Mouse (Mus musculus) gastrocnemius, postnatal 36 days (tissue): ENCODE results near the gene Prkn. TPM values are rescaled to one million over a fixed set of nuclear protein-coding genes. Genes with fewer than 3 reads are reported as not detected.
"Not testable (repeated sequence)": the region's sequence is repeated elsewhere in the genome, so short reads cannot be mapped to it uniquely, and the experiment has no call there.

Source experiments
- DNase-seq, 2 experiments: peaks; one replicate each; pipeline ENCODE4 v3.0.0; 2022
- intact Hi-C: fragments of 180-260 bp; cut with DNase I; formaldehyde crosslinking; loops from one replicate; pipeline ENCODE4 v1.15.1; 2025
- total RNA-seq, 2 experiments: library from RNA; stranded (reverse); gene quantifications; 2 replicates each; pipeline ENCODE4 v1.2.3; 2021

The Prkn gene
- total RNA-seq, 2 experiments from 2014 or later = 15.2 TPM

GRCm38 (mm10) chr17:11107916-11108315, 267.7 kb downstream of the Prkn start:
- DNase-seq = no peak
- intact Hi-C loops = no loop called here

- no peak for DNase-seq
- intact Hi-C loops = no loop called here
Observed at GRCm38 (mm10) chr17:11117508-11117907, 277.3 kb downstream of the Prkn start.

DNA sequence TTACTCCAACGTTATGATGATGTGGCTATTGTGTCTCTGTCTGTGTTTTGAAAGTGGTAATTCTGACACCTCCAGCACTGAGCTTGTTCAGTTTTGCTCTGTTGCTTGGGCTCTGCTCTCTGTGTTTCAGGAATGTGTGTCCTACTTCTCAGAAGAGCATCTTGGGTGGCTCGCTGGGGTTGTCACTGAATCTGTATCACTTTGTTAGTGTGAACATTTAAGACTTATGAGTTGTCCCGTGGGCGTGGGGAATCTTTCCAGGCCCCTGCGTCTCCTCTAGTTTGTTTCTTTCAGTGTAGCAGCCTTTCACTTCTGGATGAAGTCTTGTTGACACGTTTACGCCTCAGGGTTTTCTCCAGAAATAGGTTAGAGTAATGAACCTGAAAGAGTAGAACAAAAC, 283.9 kb downstream of the Prkn start:
- intact Hi-C loops = no loop called here

DNA sequence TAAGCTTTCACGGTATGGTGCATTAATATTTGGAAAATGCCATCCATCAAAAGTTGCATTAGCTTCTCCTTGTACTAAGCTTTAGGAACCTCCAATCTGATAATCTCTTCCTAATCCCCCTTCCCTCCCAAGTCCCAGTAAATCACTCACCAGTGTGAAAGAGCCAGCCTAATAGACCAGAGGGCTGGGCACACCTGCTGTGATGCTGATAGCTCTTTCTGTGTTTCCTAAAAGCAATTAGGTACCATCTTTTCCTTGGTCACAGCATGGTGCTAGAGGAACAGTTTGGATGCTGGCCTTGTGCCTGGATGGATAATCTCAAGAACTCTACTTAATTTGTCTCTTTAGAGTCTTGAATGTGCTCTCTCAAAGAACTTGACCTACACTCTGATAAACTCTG, 287.0 kb downstream of the Prkn start:
- no peak for DNase-seq
- intact Hi-C loops = no loop called here

More for the DNA sequence above, 283.9 kb downstream of the Prkn start:
- no peak for DNase-seq

DNA sequence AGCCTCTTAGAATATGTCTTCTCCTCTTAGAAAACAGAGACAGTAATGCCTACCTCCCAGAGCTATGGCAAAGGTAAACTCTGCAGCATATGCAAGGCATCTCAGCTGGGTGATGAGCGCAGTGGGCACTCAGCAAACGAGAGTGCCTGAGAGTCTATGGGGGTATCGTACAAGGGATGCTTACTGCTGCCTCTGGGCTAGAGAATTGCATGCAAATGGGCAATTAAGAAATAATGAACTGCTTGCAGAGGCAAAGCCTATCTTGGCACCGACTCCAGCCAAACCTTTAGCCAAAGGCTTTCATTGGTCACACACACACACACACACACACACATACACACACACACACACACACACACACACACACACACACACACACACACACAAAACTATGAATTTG, 290.7 kb downstream of the Prkn start:
- DNase-seq = no peak
- intact Hi-C loops = no loop called here

DNA sequence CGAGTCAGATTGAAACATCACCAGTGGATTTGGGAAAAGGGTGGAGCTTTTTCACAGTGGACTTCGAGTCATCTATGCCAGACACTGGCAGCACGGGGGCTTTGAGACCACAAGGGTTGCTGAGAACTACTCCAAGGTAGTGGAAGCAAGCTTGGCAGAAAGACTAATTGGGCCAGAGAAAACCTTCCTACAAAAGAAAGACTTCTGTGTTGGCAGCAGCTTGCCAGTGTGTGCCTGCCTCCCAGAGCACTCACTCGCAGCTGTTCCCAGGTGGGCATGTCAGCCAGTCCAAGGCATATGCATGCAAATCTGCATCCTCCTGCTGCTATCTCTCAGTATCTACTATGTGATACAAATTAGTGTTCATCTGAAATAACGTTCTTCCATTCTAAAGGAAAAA, 302.1 kb downstream of the Prkn start:
- intact Hi-C loops = no loop called here
- DNase-seq = no peak

- intact Hi-C loops = no loop called here
- DNase-seq = no peak
Observed at GRCm38 (mm10) chr17:11156119-11156518, 315.9 kb downstream of the Prkn start.

DNA sequence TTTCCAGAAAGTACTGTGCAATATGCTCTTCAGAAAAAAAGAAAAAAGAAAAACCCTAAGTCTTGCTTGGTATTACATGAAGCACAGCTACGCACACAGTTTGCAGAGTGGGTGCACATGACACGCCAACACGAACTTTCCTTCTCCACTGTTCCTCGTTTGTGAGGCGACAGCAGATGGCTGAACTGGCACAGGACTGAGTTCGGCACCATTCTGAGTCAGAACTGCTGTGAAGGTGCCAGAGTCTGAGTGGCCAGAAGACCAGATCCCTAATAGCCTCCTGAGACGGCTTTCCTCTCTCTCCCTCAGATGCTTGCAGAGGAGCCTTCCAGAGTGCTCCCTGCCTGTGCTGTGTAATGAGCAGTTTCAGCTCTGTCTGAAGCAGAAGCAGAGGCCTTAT, 317.4 kb downstream of the Prkn start:
- peak; percentile 9 to 17 for DNase-seq
- intact Hi-C loops = no loop called here

DNA sequence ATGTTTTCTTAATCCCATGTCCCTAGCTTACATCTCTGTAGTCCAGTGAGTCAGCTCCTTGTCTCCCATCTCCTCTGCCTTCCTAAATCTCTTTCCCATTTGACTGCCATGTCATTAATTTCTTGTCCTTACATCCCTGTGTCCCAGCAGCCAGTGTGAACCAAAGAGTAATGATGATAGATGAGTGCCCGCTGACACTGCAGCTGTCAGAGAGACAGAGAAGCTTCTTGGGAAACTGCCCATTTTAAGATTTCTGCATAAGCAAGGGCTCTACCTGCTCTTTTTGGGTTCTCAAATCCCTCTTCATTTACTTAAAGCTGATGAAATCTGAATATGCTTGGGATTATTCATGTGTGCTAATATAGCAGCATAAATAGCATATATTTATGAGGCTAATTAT, 321.3 kb downstream of the Prkn start:
- DNase-seq = no peak
- intact Hi-C loops = no loop called here

GRCm38 (mm10) chr17:11162770-11163169, 322.6 kb downstream of the Prkn start:
- no peak for DNase-seq
- intact Hi-C loops = no loop called here

GRCm38 (mm10) chr17:11187356-11187755, 347.2 kb downstream of the Prkn start:
- DNase-seq = no peak
- intact Hi-C loops = no loop called here

GRCm38 (mm10) chr17:11188494-11188893, 348.3 kb downstream of the Prkn start:
- DNase-seq = no peak
- intact Hi-C loops = no loop called here

DNA sequence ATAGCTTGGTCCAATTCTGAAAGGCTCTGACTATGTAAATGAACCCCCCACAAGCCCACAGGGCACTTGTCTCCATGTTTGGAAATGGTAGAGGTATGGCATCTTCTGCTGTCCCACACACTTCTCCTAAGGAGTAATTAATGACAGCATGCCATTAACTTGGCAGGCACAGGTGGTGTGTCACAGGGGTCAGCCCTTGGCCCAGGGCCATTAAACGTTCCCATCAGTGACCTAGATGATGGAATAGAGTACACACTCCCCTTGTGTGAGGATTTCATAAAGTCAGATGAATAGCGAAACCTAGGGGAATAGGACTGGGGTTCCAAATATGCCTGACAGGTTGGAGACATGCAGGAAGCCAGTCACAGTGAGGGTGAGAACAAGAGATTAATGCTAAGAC, 350.1 kb downstream of the Prkn start:
- intact Hi-C loops = no loop called here
- no peak for DNase-seq

DNA sequence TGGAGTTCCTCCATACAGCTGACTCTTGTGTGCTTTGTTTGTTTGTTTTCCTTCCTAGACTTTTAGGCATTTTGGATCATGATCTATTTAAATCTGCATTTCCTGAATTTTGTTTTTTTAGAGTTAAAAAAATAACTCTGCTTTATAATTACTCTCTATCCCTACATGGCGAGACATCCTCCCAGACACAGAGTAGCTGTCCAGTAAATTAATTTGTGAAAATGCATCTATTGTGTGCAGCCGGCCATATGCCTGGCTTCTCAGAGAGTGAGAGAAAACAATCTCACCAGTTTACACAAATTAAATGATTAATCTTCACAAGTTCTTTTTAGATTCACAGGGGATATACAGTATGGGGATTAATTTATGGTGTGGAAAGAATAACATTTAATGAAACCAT, 357.9 kb downstream of the Prkn start:
- no peak for DNase-seq
- intact Hi-C loops = no loop called here

DNA sequence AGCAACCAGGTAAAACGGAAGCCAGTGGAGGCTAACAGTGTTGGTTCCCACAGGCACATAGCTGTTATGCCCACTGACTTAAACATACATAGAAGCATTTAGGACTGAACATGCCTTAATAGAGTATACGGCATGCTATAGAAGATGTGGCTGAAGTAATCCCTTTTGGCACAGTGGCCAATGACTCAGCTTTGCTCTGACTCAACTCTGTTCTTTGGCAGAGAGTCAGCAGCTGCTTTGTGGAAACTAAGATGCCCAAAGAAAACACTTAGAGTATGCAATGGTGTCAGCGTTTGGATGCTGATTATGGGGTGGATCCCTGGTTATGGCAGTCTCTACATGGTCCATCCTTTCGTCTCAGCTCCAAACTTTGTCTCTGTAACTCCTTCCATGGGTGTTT, 368.9 kb downstream of the Prkn start:
- intact Hi-C loops, DNase-seq: not testable (repeated sequence)

GRCm38 (mm10) chr17:11211006-11211405, 370.8 kb downstream of the Prkn start:
- no peak for DNase-seq
- intact Hi-C loops = no loop called here

DNA sequence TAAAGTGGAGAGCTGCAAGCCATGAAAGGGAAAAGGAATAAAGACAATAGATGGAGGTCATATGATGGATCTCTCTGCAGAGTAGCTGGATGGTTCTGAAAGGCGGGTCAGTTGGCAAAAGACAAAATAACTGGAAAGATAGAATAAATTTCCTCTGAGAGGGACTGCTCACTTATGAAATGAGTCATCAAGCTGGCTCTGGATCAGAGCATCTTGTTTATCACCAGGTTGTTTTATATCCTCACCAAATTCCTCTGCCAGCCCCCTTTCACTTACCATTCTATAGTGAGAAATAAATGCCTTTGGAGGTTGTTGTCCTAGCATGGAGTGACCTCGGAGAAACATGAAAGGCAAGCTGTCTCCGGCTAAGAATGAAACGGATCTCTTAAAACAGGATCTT, 371.4 kb downstream of the Prkn start:
- no peak for DNase-seq
- intact Hi-C loops = no loop called here

- no peak for DNase-seq
- intact Hi-C loops = no loop called here
Observed at GRCm38 (mm10) chr17:11213689-11214088, 373.5 kb downstream of the Prkn start.

GRCm38 (mm10) chr17:11229011-11229410, 388.8 kb downstream of the Prkn start:
- no peak for DNase-seq
- intact Hi-C loops = no loop called here

DNA sequence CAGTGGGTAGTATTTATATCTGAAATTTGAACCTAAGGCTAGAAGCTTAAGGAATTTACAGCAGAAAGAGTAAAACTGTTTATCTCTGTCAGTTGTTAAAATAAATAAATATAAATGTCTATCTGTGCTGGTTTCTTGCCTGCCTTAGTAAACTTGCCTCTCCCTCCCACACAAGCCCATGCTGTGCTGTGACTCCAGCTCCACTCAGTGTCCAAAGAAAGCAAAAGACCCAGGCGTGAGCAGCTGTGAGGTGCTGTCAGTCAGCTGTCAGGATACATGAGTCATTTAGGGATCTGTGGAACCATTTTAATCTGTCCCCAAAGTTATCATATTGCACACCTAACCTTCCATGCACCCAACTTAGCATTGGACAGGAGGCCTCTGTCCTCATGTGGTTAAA, 389.2 kb downstream of the Prkn start:
- intact Hi-C loops = no loop called here
- no peak for DNase-seq

- intact Hi-C loops = no loop called here
- no peak for DNase-seq
Observed at GRCm38 (mm10) chr17:11230604-11231395, 390.6 kb downstream of the Prkn start.

- intact Hi-C loops = no loop called here
- no peak for DNase-seq
Observed at GRCm38 (mm10) chr17:11235273-11235672, 395.1 kb downstream of the Prkn start.

DNA sequence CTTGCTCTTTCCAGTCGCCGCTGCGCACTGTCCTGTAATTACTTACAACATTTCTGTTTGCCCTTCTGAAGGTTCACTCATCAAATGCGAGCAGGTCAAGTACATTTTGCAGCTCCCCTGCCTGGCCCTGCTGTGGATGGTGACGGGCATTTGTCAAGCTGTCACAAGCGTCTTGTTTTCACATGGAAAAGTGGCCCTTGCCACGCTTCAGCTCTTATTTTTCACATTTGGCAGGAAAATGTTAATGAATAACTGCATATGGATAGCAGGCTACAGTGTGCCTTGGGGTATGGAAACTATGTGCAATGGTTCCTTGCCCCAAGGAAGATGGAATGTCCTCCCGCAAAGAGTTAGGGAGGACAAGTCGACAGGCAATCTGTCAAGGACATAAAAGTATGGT, 404.9 kb downstream of the Prkn start:
- intact Hi-C loops = no loop called here
- DNase-seq = no peak
